Mouse (Mus musculus): ENCODE results near the gene Taf3. TPM values are rescaled to one million over a fixed set of nuclear protein-coding genes. Genes with fewer than 3 reads are reported as not detected.

The Taf3 gene
- polyA plus RNA-seq, 1 experiment: 6.9 TPM

GRCm38 (mm10) chr2:9935965-9936364 is 112.4 kb downstream of the Taf3 start:
- Histone ChIP-seq H3K36me3 (ENCODE audit: control insufficient read depth, insufficient read depth, low read length) (peaks cover 4% of the 10 kb centered on the region), H3K27ac (ENCODE audit: insufficient read depth, low read depth, low read length) (no peak overlapping the region), H3K27me3 (ENCODE audit: control insufficient read depth, insufficient read depth, low read length) (no peaks in the 10 kb centered on the region), H3K4me1 (ENCODE audit: control insufficient read depth, insufficient read depth, insufficient read length, low read length) (no peaks in the 10 kb centered on the region), H3K4me3 (ENCODE audit: low read depth, low read length) (no peak overlapping the region)
- WGBS: 88% methylated on average over 1 of the region's 1 CpGs
- TF ChIP-seq CTCF (IDR thresholded peaks at IDR 0.05; ENCODE audit: extremely low read depth, insufficient read length, insufficient replicate concordance, low read depth, low read length) (no peak), POLR2A (IDR thresholded peaks at IDR 0.05; ENCODE audit: low read depth, low read length) (no peak)

- no peaks in the 10 kb centered on the region for H3K36me3 ChIP-seq (ENCODE audit: control insufficient read depth, insufficient read depth, low read length)
- H3K4me3 ChIP-seq (ENCODE audit: low read depth, low read length): no peak overlapping the region
- no peak overlapping the region for H3K27ac ChIP-seq (ENCODE audit: insufficient read depth, low read depth, low read length)
- H3K4me1 ChIP-seq (ENCODE audit: control insufficient read depth, insufficient read depth, insufficient read length, low read length): no peaks in the 10 kb centered on the region
- TF ChIP-seq POLR2A (IDR thresholded peaks at IDR 0.05; ENCODE audit: low read depth, low read length) (no peak), CTCF (IDR thresholded peaks at IDR 0.05; ENCODE audit: extremely low read depth, insufficient read length, insufficient replicate concordance, low read depth, low read length) (no peak)
- 79% methylated on average over 4 of the region's 4 CpGs for WGBS
- H3K27me3 ChIP-seq (ENCODE audit: control insufficient read depth, insufficient read depth, low read length): no peaks in the 10 kb centered on the region
Measured at GRCm38 (mm10) chr2:9926905-9927283, 121.5 kb downstream of the Taf3 start.

GRCm38 (mm10) chr2:9926194-9926904 is 122.0 kb downstream of the Taf3 start:
- 55% methylated on average over 7 of the region's 7 CpGs for WGBS
- Histone ChIP-seq H3K36me3 (ENCODE audit: control insufficient read depth, insufficient read depth, low read length) (no peaks in the 10 kb centered on the region), H3K4me3 (ENCODE audit: low read depth, low read length) (no peak overlapping the region), H3K27me3 (ENCODE audit: control insufficient read depth, insufficient read depth, low read length) (no peaks in the 10 kb centered on the region), H3K27ac (ENCODE audit: insufficient read depth, low read depth, low read length) (no peak overlapping the region), H3K4me1 (ENCODE audit: control insufficient read depth, insufficient read depth, insufficient read length, low read length) (no peaks in the 10 kb centered on the region)
- TF ChIP-seq CTCF (IDR thresholded peaks at IDR 0.05; ENCODE audit: extremely low read depth, insufficient read length, insufficient replicate concordance, low read depth, low read length) (no peak), POLR2A (IDR thresholded peaks at IDR 0.05; ENCODE audit: low read depth, low read length) (no peak)

- 30% methylated on average over 17 of the region's 17 CpGs for WGBS
- no peak for TF ChIP-seq POLR2A (IDR thresholded peaks at IDR 0.05; ENCODE audit: low read depth, low read length)
- no peak for TF ChIP-seq CTCF (IDR thresholded peaks at IDR 0.05; ENCODE audit: extremely low read depth, insufficient read length, insufficient replicate concordance, low read depth, low read length)
- Histone ChIP-seq H3K4me3 (ENCODE audit: low read depth, low read length) (no peak overlapping the region), H3K4me1 (ENCODE audit: control insufficient read depth, insufficient read depth, insufficient read length, low read length) (peaks cover 18% of the 10 kb centered on the region), H3K27me3 (ENCODE audit: control insufficient read depth, insufficient read depth, low read length) (no peaks in the 10 kb centered on the region; the same call in 1 of the 2 replicates), H3K36me3 (ENCODE audit: control insufficient read depth, insufficient read depth, low read length) (peaks cover 13% of the 10 kb centered on the region), H3K27ac (ENCODE audit: insufficient read depth, low read depth, low read length) (peak overlapping the region; percentile 83)
Measured at GRCm38 (mm10) chr2:9918691-9919471, 129.5 kb downstream of the Taf3 start.

- Histone ChIP-seq H3K4me3 (ENCODE audit: low read depth, low read length) (no peak overlapping the region), H3K27me3 (ENCODE audit: control insufficient read depth, insufficient read depth, low read length) (no peaks in the 10 kb centered on the region; the same call in 1 of the 2 replicates), H3K36me3 (ENCODE audit: control insufficient read depth, insufficient read depth, low read length) (peaks cover 13% of the 10 kb centered on the region), H3K4me1 (ENCODE audit: control insufficient read depth, insufficient read depth, insufficient read length, low read length) (peaks cover 18% of the 10 kb centered on the region), H3K27ac (ENCODE audit: insufficient read depth, low read depth, low read length) (no peak overlapping the region)
- TF ChIP-seq CTCF (IDR thresholded peaks at IDR 0.05; ENCODE audit: extremely low read depth, insufficient read length, insufficient replicate concordance, low read depth, low read length) (no peak), POLR2A (IDR thresholded peaks at IDR 0.05; ENCODE audit: low read depth, low read length) (no peak)
- 94% methylated on average over 9 of the region's 9 CpGs for WGBS
Measured at GRCm38 (mm10) chr2:9917602-9918001, 130.8 kb downstream of the Taf3 start.

GRCm38 (mm10) chr2:9905995-9906394 is 142.4 kb downstream of the Taf3 start:
- Histone ChIP-seq H3K4me3 (ENCODE audit: low read depth, low read length) (no peak overlapping the region), H3K4me1 (ENCODE audit: control insufficient read depth, insufficient read depth, insufficient read length, low read length) (no peaks in the 10 kb centered on the region), H3K27ac (ENCODE audit: insufficient read depth, low read depth, low read length) (no peak overlapping the region), H3K36me3 (ENCODE audit: control insufficient read depth, insufficient read depth, low read length) (no peaks in the 10 kb centered on the region), H3K27me3 (ENCODE audit: control insufficient read depth, insufficient read depth, low read length) (peaks cover 8% of the 10 kb centered on the region)
- WGBS: 10% methylated on average over 11 of the region's 11 CpGs
- no peak for TF ChIP-seq CTCF (IDR thresholded peaks at IDR 0.05; ENCODE audit: extremely low read depth, insufficient read length, insufficient replicate concordance, low read depth, low read length)
- TF ChIP-seq POLR2A (IDR thresholded peaks at IDR 0.05; ENCODE audit: low read depth, low read length): no peak
